Mouse (Mus musculus): ENCODE measurements at regions not wholly inside any gene's neighbourhood (a gene's known extent, or its start where the extent isn't known, plus 50 kb on each side); places are given as distances from the start of the nearest gene placed in this dataset.

DNA sequence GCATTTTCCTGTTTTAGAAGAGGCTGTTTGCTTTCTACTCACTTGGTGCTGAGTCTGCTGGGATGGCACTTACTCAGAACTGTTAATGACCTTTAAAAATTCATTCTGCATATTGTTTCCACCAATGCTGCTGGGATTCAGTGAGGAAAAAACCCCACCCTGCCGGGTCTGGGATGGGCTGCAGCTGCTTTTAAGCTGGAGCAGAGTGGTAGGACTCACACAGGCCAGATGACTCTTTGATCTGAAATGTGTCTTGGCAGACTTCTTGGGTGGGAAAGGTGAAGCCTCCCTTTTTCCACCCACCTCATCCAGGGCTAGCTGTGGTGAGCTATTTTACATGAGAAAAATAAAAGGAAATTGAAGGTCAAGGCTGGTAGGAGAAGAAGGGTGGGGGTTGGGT is 56.4 kb upstream of the Ddhd1 start:
- DNase-seq (ENCODE audit: low read depth, low spot score) = peak; percentile 21

DNA sequence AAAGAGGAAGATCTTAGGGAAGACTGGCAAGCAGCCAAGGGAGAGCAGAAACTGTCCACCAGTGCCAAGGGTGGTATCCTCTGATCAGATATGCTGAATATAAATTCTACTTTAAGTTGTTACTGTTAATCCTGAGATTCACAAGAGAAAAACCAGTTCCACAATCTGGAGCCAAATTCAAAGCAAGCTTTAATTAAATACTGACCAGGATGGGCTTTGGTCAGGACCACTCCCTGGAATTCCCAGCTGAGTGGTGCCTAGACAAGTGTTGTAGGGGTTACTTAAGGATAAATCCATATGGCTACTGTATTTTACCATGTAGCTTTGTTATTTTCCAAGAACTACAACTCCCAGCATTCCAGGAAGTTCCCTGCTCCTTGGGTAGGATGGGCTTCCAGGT is 56.8 kb upstream of the Ddhd1 start:
- no peak for DNase-seq (ENCODE audit: low read depth, low spot score)

DNA sequence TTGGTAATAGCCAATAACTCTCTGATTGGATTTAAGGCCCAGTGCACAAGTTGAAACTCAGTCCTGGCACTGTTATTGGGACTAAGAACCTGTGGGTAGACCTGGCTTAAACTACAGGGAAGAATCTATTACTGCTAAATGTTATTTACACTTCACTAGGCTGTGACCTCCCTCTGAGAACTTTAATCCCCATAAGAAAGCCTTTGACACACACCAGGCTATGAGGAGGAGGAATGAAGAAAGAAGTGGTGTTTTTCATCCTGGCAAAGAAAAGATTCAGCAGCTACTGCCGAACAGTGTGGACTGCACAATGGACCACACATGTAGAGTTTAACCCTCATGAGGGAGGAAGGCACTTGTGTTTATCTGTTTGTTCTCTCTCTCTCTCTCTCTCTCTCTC is 58.2 kb upstream of the Ddhd1 start:
- DNase-seq (ENCODE audit: low read depth, low spot score) = no peak

DNA sequence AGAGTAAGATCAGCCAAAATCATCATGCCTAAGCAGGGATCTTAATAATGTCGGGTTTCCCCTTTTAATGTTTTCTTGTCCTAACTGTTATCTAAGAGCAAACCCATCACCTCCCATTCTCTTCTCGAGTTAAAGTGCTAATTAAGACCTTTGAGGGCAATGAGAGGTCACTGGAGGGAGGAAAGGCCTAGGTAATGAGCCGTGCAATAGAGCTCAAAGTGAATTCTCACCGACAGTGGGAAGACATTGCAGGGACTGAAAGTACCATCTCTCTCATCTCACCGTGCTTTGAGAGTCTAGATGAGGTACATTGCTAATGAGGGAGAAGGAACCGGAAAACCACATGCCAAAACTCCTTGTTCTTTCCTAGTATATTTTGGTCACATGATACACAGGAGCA is 64.9 kb upstream of the Ddhd1 start:
- no peak for DNase-seq (ENCODE audit: low read depth, low spot score)

DNA sequence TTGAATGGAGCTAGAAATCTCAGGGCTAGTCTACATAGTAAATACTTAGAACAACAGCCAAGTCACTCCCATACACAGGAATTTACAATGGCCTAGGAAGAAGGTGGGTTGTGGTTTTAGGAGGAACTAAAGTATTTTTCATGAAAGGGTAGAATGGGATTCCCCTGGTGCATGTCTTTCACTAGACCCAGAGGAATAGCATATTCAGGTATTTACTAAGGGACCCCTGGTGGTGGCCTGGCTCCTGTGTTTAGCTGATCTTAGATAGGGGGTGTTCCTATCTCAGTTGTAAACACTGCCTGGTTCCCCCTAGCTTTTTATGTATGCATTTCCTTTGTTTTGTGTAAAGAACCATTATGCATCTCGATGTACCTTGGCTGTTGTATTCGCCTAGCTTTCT is 66.4 kb upstream of the Ddhd1 start:
- DNase-seq (ENCODE audit: low read depth, low spot score) = no peak

DNA sequence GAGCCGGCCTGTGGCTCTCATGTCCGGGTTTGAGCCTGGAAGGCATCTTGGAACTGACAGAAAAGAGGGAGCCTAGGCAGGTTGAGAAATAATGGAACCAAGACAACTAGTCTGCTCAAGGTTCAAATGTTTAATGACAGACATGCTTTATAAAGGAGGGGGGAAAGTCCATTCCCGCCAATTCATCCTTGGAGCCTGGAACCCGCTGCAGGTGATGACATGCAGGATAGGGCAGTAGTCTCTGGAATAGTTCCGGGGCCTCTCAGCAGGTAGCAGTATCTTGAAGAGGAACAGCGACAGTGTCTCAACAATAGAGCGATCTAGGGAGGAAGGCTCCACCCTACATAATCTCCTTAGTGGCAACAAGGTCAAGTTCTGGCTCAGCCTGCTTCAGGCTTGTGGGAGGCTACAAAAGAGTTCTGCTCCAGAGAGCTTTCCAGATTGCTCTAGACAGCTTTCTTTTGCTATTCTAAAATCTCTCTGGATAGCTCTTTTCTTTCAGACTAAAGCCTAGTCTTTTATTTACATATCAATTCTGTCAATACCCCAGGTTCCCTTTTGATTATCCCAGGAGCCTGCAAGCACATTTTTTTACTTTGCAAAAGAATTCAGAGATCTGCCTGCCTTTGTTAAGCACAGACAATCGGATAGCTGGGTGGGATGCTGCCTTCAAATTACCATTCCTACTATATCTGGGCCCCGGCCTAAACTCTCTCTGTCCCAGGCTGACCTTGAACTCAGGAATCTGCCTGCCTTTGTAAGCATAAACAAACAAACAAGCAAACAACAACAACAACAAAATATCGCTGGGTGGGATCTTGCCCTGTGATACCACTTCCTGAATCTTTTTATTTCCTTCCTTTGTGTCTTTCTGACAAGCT is 76.8 kb upstream of the Ddhd1 start:
- DNase-seq (ENCODE audit: low read depth, low spot score) = no peak

DNA sequence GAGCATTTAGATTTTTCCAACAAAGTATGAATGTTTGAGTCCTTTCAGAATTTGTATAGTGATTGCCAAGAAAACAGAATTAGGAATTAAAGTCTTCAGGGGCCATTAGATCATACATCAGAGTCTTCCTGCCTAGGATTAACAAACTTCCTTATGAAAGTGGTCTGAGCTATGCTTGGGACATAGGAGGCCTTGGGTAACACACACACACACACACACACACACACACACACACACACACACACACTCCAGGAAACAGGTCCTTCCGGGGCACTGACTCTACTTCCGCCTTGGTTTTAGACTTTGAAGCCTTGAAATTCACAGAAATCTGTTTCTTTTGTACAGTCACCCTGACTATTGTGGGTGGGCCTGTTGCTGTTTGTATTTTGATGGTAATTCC is 80.0 kb upstream of the Ddhd1 start:
- DNase-seq (ENCODE audit: low read depth, low spot score) = no peak

DNA sequence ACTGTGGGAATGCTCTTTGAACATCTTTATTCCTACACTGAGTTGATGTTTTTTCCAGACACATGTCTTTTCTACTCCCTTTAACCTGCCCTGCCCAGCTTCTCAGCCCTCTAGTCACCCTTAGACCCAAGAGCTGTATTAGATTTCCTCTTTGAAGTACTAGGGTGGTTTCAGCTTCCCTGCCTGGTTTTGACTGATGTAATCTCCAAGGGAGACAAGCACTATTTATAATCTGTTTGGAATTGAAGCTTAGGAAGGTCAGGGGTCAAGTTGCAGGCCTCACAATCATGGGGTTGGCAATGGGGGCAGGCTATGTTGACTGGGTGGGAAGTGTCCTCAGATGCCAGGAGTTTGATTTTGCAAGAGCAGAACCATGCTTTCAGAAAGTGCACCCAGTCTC is 81.7 kb upstream of the Ddhd1 start:
- DNase-seq (ENCODE audit: low read depth, low spot score) = peak; percentile 69

DNA sequence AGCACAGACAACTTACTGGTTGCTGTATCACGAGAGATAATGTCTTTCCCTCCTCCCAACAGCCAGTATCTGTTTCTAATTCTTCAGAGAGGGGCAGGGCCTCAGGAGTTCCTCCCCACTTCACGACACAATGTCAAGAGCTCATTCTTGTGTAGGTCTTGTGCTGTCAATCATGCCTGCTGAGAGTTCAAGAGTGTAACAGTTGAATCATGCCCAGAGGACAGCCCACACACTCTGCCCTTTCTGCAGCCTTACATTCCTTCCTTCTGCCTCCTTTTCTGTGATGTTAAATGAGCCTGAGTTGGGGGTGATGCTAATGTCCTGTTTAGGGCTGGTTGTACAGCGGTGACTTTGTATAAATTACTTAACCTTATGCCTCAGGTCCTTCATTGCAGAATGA is 82.7 kb upstream of the Ddhd1 start:
- DNase-seq (ENCODE audit: low read depth, low spot score) = no peak

DNA sequence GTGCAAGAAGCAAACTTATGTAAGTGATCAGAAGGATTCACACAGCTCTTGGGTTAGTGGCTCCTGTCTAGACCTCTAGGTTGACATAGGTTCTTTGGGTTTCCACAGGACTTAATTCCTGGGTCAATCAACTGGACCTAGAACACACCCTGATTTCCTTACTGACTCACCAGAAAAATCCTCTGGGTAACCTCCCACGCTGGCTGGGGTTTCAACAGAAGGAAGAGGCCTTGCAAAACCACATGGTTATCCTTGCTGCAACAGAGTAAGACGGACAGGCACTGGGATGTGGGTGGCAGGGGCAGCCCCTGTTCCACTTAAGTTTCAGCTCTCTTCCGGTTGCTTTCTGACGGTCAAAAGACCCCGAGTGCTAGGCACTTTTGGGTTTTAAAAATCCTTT is 88.2 kb upstream of the Ddhd1 start:
- DNase-seq (ENCODE audit: low read depth, low spot score) = no peak

DNA sequence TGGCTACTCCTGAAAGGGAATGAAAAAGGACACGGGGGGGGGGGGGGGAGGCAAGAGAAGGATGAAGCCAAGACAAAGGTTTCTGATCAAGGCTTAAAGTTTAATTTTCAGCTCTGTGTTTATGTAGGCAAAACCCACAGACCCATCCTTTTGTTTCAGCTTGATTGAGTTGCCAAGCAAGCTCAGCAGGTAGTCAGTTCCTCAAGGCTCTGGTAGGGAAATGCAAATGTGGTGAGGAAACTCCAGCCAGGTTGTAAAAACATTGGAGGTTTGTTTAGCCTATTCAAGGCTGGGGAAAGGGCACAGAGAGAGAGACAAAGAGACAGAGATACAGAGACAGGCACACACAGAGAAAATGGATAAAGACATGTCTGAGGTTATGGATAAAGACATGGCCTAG is 99.4 kb upstream of the Ddhd1 start:
- no peak for DNase-seq (ENCODE audit: low read depth, low spot score)

DNA sequence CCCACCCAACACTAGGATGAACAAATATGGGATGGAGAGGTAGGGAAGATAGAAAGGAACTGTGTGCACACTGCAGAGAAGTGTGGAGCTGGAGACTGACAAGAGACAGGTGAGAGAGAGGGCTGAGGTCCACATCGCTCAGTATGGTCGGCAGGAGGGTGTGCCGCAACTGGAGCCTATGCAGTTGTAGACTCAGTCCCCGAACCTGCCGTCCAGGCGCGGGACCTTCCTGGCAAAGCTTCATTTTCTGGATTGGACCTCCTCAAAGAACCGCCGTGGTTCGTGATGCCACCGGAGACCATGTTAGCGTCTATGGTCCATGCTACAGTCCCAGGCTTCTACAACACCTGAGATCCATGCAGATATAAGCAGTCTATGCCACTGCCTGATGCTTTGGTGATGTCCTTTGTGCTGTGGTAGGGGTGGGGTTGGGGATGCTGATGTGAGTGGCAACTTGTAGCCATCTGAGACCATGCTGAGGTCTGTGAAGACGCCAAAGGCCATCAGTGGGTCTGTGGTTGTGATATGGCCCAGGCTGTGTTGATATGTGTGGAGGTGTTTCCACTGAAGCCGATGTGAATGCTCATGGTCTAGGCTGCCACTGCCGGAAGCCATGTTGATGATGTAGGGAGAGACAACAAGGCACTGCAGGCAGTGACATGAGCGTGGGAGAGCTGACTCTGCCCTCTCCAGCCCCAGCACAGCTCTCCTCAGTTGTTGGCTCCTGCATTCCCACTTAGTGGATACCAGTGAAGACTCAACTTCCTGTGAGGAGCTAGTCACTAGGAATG is 103.1 kb upstream of the Ddhd1 start:
- no peak for DNase-seq (ENCODE audit: low read depth, low spot score)

DNA sequence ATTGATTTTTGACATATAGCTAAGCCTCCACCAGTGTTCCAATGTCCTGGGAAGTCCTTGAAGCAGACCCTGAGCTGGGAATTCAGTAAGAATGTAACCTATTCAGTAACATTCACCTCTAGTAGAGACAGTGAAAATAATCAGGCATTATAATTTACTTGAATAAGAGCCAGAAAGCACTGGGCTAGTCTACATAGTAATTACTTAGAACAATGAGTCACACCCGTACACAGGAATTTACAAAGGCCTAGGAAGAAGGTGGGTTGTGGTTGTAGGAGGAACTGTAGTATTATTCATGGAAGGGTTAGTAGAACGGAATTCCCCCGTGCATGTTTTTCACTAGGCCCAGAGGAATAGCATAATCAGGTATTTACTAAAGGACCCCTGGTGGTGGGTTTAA is 106.3 kb upstream of the Ddhd1 start:
- DNase-seq (ENCODE audit: low read depth, low spot score) = no peak

DNA sequence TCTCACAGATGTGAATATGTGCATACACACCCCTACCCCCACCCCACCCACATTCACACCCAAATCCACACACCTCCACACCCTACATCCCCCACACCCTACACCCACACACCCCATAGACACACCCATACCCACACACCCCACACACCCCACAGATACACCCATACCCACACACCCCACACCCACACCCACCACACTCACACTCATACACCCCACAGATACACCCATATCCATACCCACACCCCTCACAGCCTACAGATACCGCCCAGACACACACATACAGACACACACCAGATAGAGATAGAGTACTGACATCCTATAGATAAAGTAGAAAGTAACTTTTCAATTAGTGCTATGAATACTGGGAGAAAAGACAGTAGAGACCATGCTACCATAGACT is 108.6 kb upstream of the Ddhd1 start:
- no peak for DNase-seq (ENCODE audit: low read depth, low spot score)

DNA sequence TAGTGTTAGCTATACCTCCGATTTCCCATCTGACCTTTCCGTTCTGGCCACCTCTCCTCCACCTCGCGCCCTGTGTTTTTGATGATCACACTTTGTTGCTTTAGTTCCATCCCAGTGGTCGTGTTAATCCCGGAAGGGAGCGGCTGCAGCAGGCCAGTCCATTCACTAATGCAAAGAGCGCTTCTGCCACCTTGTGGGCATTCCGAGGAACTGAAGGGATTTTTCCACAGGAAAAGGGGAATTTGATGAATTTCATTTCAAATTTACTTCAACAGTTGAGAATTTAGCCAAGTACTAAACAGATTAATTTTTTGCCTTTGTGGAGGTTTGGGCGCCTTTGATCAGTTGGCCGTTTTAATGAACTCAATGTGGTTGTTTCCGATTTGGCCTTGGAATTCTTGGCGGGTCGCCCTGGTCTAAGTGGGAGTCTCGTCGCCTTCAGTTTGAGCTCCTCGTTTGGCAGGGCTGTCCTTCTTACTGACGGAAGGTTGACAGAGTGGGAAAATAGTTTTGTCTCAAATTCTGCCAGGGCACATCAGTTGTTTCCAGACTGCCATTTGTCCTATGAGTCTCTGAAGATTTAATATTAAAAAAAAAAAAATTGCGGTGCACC is 114.8 kb upstream of the Ddhd1 start:
- peak; percentile 44 for DNase-seq (ENCODE audit: low read depth, low spot score)

DNA sequence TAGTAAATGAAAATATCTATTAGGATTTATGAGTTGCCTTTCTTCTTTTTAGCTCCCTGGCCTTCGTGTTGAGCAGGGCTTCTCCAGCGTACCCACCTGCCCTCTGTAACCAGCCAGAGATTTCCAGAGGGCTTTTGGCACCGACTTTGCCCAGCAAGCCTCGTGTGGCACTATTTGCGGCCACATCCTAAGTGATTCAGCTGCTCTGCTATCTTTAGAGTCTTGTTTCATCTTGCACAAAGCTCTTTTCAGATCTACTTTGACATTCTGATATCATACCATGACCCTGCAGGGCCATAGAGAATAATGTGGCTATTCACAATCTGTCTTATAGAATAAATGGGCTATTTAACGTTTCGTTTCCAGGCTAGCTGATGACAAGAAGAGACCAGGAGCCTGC is 115.4 kb upstream of the Ddhd1 start:
- DNase-seq (ENCODE audit: low read depth, low spot score) = no peak

DNA sequence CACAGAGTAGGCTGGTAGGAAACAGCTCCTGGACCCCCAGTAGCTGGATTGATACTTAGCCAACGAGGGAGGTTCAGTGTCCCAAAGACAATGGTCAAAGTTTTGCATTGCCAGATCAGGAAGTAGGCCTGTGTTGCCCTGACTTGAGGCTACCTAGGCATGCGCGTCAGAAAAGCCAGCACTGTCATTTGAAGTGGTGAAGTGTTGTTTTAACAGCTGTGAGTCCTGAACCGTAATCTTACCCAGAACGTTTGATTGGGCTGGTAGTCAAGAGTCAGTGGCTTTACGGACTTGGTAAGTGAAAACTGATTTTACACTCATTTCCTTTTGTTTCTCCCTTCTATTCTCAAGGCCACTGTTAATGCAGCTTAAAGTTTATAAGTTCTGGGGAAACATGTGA is 123.9 kb upstream of the Ddhd1 start:
- DNase-seq (ENCODE audit: low read depth, low spot score) = no peak

DNA sequence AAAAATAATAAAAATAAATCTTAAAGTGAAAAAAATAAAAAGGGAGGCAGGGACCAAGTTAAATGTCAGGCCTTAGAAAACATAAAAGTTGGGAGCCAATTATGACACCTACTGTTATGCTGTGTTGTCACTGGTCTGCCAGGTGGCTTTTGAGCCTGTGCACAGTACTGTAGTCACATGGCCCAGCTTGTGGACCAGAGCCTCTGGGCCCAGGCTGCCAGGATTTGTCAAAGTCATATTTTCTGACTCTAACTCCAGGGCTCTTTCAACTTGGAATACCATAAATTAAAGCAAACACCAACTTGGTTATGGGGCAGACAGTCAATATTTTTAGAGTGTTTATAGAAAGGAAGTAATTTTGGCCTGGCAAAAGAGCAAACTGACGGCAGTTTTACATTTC is 137.0 kb upstream of the Ddhd1 start:
- no peak for DNase-seq (ENCODE audit: low read depth, low spot score)

DNA sequence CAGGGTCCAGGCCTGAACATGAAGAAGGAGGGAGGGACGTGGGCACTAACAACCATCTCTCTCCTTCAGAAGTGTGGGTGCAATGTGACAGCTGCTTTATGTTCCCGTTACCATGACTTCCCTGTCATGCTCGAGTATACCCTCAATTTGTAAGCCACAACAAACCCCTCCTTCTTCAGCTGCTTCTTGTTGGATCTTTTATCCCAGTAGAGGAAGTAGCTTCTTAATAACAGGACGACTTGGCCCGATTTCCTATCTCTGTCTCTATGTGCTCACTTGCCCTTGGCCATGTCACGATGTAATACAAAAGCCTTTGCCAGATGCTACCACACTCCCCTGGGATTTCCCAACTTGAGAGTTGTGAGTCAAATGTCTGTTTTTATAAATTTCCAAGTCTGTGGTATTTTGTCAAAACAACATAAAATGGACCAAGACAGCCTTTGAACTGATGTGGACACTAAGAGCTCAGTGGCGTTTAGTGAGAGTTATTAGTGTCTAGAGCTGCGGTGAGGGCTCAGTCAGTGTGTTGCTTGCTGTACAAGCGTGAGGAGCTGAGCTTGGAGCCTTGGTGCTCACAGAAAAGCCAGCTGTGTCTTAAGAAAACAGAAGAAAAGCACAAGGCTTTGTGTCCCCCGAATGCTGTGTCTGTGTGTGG is 138.8 kb upstream of the Ddhd1 start:
- DNase-seq (ENCODE audit: low read depth, low spot score) = peak; percentile 72

DNA sequence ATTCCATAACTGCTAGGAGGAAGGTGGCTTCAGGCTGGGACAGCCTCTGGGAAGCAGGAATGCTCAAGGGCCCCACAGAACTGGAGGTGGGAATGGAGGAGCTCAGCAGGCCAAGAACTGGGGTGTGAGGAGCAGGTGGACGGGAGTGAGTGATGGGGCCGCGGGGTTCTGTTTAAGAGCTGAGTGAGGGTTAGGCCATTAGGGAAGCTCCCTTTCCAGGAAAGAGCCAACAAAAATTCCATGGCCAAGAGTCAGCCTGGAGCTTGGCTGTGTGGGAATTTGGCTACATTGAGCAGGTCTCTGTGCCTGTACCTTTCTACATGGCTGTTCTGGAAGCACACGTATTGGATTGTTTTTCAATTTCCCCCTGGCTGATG is 139.4 kb upstream of the Ddhd1 start:
- no peak for DNase-seq (ENCODE audit: low read depth, low spot score)

DNA sequence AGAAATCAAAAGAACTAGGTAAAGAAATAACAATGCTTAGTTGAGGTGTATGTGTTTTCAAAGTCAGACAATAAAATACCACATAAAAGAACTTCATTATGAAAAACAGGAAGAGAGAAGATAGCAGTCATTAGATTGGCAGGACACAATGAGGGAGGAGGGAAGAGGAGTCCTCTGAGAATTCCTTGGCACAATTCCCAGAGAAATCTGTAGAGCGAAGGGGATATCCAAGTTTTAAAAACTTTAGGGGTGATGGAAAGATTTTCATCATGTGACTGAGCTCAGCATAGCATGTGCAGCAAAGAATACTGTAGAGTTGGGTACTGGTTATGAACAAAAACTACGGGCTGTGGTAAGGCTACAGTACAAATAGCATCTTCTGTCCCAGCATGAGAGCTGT is 141.3 kb upstream of the Ddhd1 start:
- DNase-seq (ENCODE audit: low read depth, low spot score) = no peak

DNA sequence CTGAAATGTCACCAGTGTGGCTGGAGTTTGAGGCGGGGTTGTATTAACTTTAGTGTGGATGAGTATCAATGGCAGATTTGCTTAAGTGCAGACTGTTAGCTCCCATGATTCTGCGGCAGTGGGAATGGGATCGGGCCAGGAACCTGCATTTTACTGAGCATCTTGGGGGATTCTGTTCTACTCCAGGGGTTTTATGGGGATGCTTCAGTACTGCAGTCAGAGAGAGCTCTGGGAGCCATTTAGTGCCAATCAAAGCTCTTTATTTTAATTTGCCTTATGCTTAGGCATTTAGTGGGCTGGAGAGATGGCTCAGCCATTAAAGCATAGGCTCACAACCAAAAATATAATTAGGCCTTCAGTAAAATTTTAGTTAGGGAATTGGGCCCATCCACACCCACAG is 148.0 kb upstream of the Ddhd1 start:
- no peak for DNase-seq (ENCODE audit: low read depth, low spot score)
